Mouse (Mus musculus): ENCODE data around the gene Emilin3.
"Not testable (repeated sequence)": the region's sequence is repeated elsewhere in the genome, so short reads cannot be mapped to it uniquely, and the experiment has no call there.

The Emilin3 gene

GRCm38 (mm10) chr2:160912231-160912671 lies at the start of gene Emilin3:
Gene Emilin3 (minus strand): TSS chr2:160912328.
- DNase-seq (ENCODE audit: low spot score) = no peak

GRCm38 (mm10) chr2:160960956-160961646 lies 49.0 kb upstream of the Emilin3 start:
- no peak for DNase-seq (ENCODE audit: low spot score)

GRCm38 (mm10) chr2:160959901-160960300 lies 47.8 kb upstream of the Emilin3 start:
- DNase-seq (ENCODE audit: low spot score) = no peak

DNA sequence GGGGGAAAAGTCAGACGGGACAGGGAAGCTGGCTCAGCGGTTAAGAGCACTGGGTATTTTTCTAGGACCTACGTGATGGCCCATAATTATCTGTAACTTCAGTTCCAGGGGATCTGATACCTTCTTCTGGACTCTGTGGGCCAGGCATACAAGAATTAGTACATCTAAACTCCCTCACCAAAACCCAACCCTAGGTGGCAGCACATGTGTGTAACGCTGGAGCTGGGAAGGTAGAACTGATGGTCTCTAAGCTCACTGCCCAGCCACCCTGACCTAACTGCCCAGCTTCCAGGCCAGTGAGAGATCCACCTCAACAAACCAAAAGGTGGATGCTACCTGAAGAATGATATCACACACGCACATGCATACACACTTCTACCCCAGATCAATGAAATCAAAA lies 46.6 kb upstream of the Emilin3 start:
- DNase-seq (ENCODE audit: low spot score) = no peak

- DNase-seq (ENCODE audit: low spot score) = not testable (repeated sequence)
Measured at GRCm38 (mm10) chr2:160957801-160958200, 45.7 kb upstream of the Emilin3 start.

DNA sequence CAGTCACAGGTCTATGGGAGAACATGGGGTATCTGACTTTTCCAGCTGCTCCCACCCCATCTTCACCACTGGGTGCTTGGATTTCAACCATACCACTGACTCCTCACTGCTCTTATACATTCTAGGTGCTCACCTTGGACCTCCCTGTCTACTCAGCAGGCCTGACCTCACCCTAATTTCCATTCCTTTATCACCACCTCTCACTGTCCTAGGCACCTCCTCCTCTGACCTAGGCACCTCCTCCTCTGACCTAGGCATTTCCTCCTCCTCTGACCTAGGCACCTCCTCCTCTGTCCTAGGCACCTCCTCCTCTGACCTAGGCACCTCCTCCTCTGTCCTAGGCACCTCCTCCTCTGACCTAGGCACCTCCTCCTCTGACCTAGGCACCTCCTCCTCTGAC lies 45.2 kb upstream of the Emilin3 start:
- not testable (repeated sequence) for DNase-seq (ENCODE audit: low spot score)

- DNase-seq (ENCODE audit: low spot score) = no peak
Measured at GRCm38 (mm10) chr2:160955331-160955730, 43.2 kb upstream of the Emilin3 start.

DNA sequence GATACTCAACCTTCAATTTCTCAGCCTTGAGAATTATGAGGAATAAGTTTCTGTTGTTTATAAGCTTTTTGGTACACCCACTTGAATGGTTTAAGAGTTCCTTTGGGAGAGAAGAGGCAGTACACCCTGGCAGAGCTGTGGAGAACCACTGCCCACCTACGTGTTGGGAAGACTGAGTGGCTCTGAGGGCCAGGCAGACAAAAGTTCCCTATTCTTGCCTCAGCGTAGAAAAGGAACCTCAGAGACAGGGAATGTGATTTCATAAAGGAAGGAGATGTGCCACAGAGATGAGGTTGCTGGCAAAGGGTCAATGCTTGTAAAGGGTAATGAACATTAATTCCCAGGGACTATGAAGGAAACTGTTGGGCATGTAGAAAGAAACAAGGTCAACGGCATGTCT lies 42.4 kb upstream of the Emilin3 start:
- no peak for DNase-seq (ENCODE audit: low spot score)

DNA sequence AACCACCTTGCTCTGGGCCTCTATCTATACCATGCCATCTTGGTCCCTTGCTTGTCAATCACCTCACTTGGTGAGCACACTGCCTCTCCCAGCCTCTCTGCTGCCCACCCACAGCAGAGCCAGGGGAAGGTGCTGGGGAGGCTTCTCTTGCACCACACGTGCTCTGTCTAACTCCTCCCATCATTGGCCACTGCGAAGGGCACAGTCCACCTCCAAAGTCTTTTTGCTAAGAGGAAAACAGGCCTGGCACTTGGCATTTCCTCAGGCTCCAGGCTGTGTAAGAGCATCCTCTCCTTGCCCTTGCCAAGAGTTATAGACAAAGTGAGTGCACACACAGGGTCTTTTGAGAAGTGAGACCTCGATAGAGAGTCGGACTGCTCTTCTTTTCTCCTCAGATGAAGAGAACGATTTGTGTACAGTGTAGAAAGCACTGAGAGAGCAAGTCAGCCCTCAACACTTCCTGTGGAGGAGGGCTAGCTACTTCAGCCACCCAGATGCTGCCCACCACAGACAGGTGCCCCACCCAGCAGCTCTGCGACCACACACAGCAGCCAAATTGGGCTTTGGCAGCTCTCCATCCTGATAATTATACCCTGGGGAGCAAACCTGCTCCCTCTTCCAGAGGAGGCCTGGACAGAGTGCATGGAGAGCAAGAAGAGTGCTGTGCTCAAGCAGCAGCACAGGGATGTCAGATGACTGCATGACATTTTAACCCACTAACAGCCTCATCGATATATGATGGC lies 41.2 kb upstream of the Emilin3 start:
- no peak for DNase-seq (ENCODE audit: low spot score)

GRCm38 (mm10) chr2:160951595-160951994 lies 39.5 kb upstream of the Emilin3 start:
- DNase-seq (ENCODE audit: low spot score) = no peak

DNA sequence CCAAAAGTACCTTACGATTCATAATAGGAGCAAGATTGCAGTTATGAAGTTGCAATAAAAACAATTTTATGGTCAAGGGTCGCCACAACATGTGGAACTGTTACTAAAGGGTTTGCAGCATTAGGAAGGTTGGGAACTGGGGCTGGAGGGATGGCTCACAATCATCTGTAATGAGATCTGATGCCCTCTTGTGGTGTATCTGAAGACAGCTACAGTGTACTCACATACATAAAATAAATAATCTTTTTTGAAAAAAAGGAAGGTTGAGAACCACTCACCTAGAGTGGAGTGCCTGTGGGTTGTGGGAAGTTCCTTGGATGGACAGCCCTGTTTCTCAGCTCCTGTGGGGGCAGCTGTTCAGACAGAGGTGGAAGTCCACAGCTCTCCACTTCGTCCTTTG lies 30.3 kb upstream of the Emilin3 start:
- no peak for DNase-seq (ENCODE audit: low spot score)

DNA sequence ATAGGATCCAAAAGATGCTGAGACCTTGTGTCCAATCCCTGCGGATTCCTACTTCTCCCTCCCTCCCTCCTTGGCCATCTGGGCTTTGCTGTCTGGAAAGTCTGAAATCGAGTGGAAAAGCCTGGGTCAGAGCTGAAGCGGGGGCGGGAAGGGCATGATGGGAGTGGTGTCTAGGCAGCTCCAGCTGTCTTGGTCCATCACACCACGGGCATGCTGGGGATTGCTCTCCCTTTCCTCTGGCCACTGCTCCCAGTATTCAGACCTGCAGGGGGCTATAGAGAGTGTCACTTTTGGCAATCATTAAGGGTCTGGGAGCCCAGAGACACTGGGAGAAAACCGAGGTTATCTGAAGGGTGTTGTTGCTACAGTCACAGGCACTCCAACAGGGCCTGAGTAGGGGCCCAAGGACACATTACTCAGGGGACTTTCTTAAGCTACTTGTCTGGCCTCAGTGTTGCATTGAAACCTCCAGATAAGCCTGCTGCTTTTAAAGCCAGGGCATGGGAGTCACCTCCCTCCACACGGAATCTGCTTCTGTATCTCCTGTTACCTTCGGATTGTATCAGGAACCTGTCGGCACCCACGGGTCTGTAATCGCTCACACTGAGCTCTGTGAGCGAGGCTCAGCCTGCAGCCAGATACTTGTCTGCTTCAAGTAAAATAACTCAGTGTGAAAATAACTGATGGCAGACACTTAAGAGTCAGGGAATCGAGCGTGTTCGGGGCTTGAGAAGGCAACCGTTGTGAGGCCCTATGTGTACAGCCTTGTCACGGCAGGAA lies 29.0 kb upstream of the Emilin3 start:
- no peak for DNase-seq (ENCODE audit: low spot score)

- no peak for DNase-seq (ENCODE audit: low spot score)
Measured at GRCm38 (mm10) chr2:160934451-160934850, 22.3 kb upstream of the Emilin3 start.

- no peak for DNase-seq (ENCODE audit: low spot score)
Measured at GRCm38 (mm10) chr2:160933890-160934289, 21.8 kb upstream of the Emilin3 start.

DNA sequence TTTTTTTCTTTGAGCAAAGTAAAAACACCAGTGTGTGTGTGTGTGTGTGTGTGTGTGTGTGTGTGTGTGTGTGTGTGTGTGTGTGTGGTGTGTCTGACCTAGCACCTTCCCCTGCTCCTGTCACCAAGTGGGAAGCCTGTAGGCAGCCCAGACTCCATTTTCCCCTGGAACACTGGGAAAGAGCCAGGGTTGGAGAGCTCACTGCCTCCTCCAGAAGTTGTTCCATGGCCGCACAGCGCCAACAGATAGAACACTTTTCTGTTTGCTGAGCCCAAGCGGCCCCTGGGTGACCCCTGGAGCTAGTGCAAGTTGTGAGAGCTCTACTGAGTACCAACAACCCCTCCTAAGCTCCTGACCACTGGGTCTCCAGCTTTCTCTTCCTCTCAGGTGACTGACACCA lies 20.9 kb upstream of the Emilin3 start:
- DNase-seq (ENCODE audit: low spot score) = no peak

DNA sequence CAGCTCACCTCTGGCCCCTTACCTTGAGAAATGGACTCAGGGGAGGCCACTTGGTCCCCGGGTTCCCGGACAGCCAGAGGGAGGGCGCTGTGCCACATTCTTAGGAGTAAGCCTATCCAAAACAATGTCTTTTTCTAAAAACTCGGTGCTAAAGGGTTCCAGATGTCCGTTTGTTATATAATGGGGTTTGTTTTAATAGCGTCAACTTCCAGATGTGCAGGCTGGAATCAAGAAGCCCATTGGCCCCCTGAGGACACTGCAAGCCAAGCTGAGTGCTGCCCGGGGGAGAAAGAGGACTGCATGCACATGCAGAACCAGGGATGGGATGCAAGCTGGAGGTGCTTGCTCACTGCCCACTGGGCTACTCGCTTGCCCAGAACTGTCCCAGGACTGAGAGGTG lies 20.2 kb upstream of the Emilin3 start:
- DNase-seq (ENCODE audit: low spot score) = no peak

GRCm38 (mm10) chr2:160931378-160931777 lies 19.2 kb upstream of the Emilin3 start:
- no peak for DNase-seq (ENCODE audit: low spot score)

GRCm38 (mm10) chr2:160925203-160925602 lies 13.1 kb upstream of the Emilin3 start:
- DNase-seq (ENCODE audit: low spot score) = no peak

GRCm38 (mm10) chr2:160921285-160921684 lies 9.2 kb upstream of the Emilin3 start:
- no peak for DNase-seq (ENCODE audit: low spot score)

DNA sequence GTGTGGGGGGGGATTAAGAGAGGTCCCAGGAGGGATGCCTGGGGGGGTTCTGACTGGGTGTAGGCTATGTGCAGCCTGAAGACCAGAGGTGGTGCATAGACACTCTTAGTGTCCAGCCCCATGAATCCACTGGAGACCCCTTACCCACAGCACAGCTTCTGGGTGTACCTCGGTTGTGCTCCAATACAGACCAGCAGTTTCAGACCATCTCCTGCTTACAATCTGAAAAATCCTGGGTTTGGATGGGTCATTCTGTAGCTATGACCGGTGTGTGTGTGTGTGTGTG lies 6.7 kb upstream of the Emilin3 start:
- DNase-seq (ENCODE audit: low spot score) = no peak

DNA sequence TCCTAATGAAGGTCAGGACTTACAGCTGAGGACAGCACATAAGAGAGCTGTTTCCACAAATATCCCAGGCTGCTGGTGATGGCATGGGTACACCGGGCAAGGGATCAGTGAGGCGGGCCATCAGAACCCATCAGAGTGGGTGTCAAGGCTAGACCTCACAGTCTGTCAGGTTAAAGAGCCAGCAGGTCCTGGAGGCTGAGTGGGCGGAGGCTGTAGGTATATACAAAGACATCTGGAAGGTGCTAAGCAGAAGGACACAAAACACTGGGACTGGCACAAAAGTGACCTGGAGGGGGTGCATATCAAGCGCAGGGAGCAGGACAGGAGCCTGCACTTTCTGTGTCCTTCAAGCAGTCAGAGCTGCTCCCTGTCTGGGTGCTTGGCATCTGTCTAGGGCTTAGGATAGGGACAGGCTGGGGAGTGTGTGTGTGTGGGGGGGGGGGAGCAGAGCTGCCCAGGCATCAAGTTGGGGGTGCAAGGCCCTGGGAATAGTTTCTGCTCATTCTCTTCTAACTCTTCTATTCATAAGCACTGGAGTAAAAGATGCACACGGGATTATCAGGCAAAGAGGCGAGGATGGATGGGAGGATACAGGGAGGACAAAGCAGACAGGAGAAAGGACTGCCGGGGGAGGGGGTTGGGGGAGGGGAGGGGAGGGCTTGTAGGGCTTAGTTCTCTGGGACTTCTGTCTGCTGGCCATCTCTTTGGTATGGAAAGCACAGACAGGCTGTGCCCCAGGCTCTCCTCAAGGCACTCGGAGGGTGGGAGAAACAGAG lies 6.2 kb upstream of the Emilin3 start:
- DNase-seq (ENCODE audit: low spot score) = no peak

DNA sequence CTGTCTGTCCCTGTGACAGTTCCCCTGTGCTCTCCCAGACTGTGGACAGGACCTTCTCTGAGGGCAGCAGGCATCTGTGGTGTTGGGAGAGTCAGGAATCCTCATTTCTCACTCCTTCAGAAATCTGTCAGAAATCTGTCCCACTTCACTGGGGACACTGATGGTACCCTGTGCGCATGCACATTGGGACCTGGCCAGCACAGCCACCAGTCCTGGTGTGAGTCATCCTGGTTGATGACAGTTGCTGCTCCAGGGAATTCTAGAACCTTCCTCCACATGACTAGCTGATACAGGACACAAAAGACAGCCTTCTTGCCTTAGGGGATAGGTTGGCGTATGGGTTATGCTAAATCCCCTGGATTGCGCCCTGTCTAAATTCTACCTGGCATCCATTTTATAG lies 5.2 kb upstream of the Emilin3 start:
- DNase-seq (ENCODE audit: low spot score) = no peak

Data from layer of hippocampus, adult 9-10 months (tissue).